Comparison of ENCODE assay signal across 24 mouse cellular contexts in the genomic region with DNA sequence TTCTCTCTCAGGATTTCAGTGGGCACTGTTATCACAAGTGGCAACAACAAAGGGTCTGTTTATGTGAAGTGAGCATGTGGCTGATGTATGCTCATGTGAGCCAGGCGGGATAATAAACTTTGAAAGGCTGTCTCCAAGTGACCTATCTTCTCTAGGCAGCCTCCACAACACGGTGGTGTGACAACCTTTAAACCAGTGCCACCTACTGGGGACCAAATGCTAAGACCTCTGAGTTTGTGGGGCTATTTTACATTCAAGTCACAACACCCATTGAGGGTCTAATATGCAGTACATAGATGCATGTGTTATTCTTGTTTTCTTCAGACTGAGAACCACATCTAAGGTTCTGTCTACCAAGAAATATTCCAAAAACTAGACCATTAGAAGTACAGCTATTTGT. TPM values are rescaled to one million over a fixed set of nuclear protein-coding genes. Genes with fewer than 3 reads are reported as not detected.
DNase-seq lines count a peak whose midpoint lies in the region; ATAC-seq and TF ChIP-seq lines count a peak whose summit lies in the region.
"Had no signal": no experiment of that assay in that cellular context is flagged by ENCODE, and none has a peak within 500 bp of the region (broad histone marks: within the 10 kb centered on the region; RNA-seq: fewer than 3 reads in every experiment).

No protein-coding gene starts in this region.

- H3K36me3 ChIP-seq in kidney, postnatal 0 days (ENCODE audit: insufficient read depth, low read length): no peaks in the 10 kb centered on the region
- H3K36me3 ChIP-seq: embryonic facial prominence, embryonic 15.5 days; forebrain, embryonic 10.5 days; heart, embryonic 12.5 days; lung, embryonic 15.5 days; midbrain, embryonic 15.5 days had no signal

- DNase-seq in cerebellum, postnatal 10 days: peak; percentile 17 to 25
- DNase-seq in cerebellum, adult 9-10 months: no peak
- DNase-seq in kidney, postnatal 0 days (ENCODE audit: low spot score): no peak
- DNase-seq in kidney, adult 11 months: no peak
- DNase-seq in A20 (ENCODE audit: low read depth, low spot score): peak; percentile 29
- DNase-seq in ZHBTc4 (ENCODE audit: low read depth, low spot score): peak; percentile 20
- DNase-seq in layer of hippocampus, postnatal 36 days: no peak
- DNase-seq in heart, adult 18-20 months: no peak
- DNase-seq: adrenal gland, adult 2 months; cerebellum, adult 11-12 months; gastrocnemius, postnatal 14 days; heart, postnatal 36 days; kidney, postnatal 14 days; thymus, postnatal 4 days had no signal

- H3K27me3 ChIP-seq in kidney, postnatal 0 days (ENCODE audit: insufficient read depth, low read length): no peaks in the 10 kb centered on the region
- H3K27me3 ChIP-seq: embryonic facial prominence, embryonic 15.5 days; heart, embryonic 12.5 days; lung, embryonic 15.5 days; midbrain, embryonic 15.5 days had no signal

- peak; percentile 28; the same call in 1 of the 2 replicates for TF ChIP-seq CTCF in kidney, postnatal 0 days (IDR thresholded peaks at IDR 0.05; ENCODE audit: low read depth)

- no peak for ATAC-seq in kidney, postnatal 0 days (replicated peaks; ENCODE audit: low FRiP score, low read depth)
- ATAC-seq: midbrain, embryonic 15.5 days had no signal

- no peak overlapping the region for H3K27ac ChIP-seq in kidney, postnatal 0 days
- H3K27ac ChIP-seq: embryonic facial prominence, embryonic 15.5 days; forebrain, embryonic 10.5 days; lung, embryonic 15.5 days; macrophage; midbrain, embryonic 15.5 days had no signal

- H3K9me3 ChIP-seq in kidney, postnatal 0 days (replicated peaks; ENCODE audit: low read length): no peaks in the 10 kb centered on the region
- H3K9me3 ChIP-seq: embryonic facial prominence, embryonic 15.5 days; forebrain, embryonic 10.5 days; heart, embryonic 12.5 days; lung, embryonic 15.5 days; midbrain, embryonic 15.5 days had no signal

- H3K9ac ChIP-seq in kidney, postnatal 0 days (ENCODE audit: low read depth, low read length): no peak overlapping the region
- H3K9ac ChIP-seq: embryonic facial prominence, embryonic 15.5 days; heart, embryonic 12.5 days; lung, embryonic 15.5 days; midbrain, embryonic 15.5 days had no signal

- no peak overlapping the region for H3K4me2 ChIP-seq in kidney, postnatal 0 days (ENCODE audit: low read length)
- H3K4me2 ChIP-seq: embryonic facial prominence, embryonic 15.5 days; heart, embryonic 12.5 days; lung, embryonic 15.5 days; midbrain, embryonic 15.5 days had no signal

- H3K4me1 ChIP-seq in kidney, postnatal 0 days (replicated peaks; ENCODE audit: insufficient read depth, low read length): no peaks in the 10 kb centered on the region
- H3K4me1 ChIP-seq: embryonic facial prominence, embryonic 15.5 days; forebrain, embryonic 10.5 days; heart, embryonic 12.5 days; lung, embryonic 15.5 days; midbrain, embryonic 15.5 days had no signal

- no peak overlapping the region for H3K4me3 ChIP-seq in kidney, postnatal 0 days (replicated peaks; ENCODE audit: low read depth, low read length)
- H3K4me3 ChIP-seq: embryonic facial prominence, embryonic 15.5 days; forebrain, embryonic 10.5 days; heart, embryonic 12.5 days; lung, embryonic 15.5 days; midbrain, embryonic 15.5 days had no signal

- WGBS in kidney, postnatal 0 days: 55% methylated on average over 2 of the region's 2 CpGs

RNA-seq across cellular contexts. Expression of a gene that starts 31.1 kb away (rescaled TPM):
- polyA plus RNA-seq in kidney, postnatal 0 days (2015; fragmentation: Nextera tagmentation; extraction: Ambion mirVana): not detected in 2 replicates
- not detected for total RNA-seq in layer of hippocampus, postnatal 36 days (2021)
- total RNA-seq in heart, adult 18-20 months (2021): not detected
- total RNA-seq: adrenal gland, adult 2 months; gastrocnemius, postnatal 14 days; heart, postnatal 36 days; left cerebral cortex, postnatal 14 days; neutrophil, adult 5-6 weeks had no signal
- polyA plus RNA-seq: adrenal gland, adult 2 months; embryonic facial prominence, embryonic 15.5 days; forebrain, embryonic 10.5 days; heart, embryonic 12.5 days; intestine, embryonic 14.5 days; limb, embryonic 14.5 days; lung, embryonic 15.5 days; macrophage; midbrain, embryonic 15.5 days had no signal

RNA-seq across cellular contexts. Expression of a gene that starts 35.7 kb away (rescaled TPM):
- not detected in 2 replicates for polyA plus RNA-seq in kidney, postnatal 0 days (2015; fragmentation: Nextera tagmentation; extraction: Ambion mirVana)
- not detected for total RNA-seq in layer of hippocampus, postnatal 36 days (2021)
- total RNA-seq in heart, adult 18-20 months (2021): not detected
- total RNA-seq: adrenal gland, adult 2 months; gastrocnemius, postnatal 14 days; heart, postnatal 36 days; left cerebral cortex, postnatal 14 days; neutrophil, adult 5-6 weeks had no signal
- polyA plus RNA-seq: adrenal gland, adult 2 months; embryonic facial prominence, embryonic 15.5 days; forebrain, embryonic 10.5 days; heart, embryonic 12.5 days; intestine, embryonic 14.5 days; limb, embryonic 14.5 days; macrophage; midbrain, embryonic 15.5 days had no signal

Comparison
In these comparisons a context has a peak if more than half of its experiments do, and no peak if none do; other contexts are left out.
1. DNase-seq: peak in cerebellum, postnatal 10 days (2 of 2), A20 (single experiment) and ZHBTc4 (single experiment); none in cerebellum, adult 9-10 months (single experiment), kidney, postnatal 0 days (single experiment), kidney, adult 11 months (single experiment), layer of hippocampus, postnatal 36 days (0 of 2) and heart, adult 18-20 months (0 of 2).